Mouse (Mus musculus) G1E-ER4 (cell line): ENCODE measurements around the gene Ell. TPM values are rescaled to one million over a fixed set of nuclear protein-coding genes. Genes with fewer than 3 reads are reported as not detected.

ENCODE experiments used
- GATA1 ChIP-seq: IDR thresholded peaks from one replicate; pipeline ENCODE4 v1.8.0; 2012; ENCODE audit warnings: low read length, inconsistent platforms
- polyA plus RNA-seq: library from polyadenylated mRNA; stranded (reverse); fragments of >175 nt; gene quantifications from 2 replicates; pipeline ENCODE4 v1.2.3, GENCODE M21; 2012

Ell gene
- polyA plus RNA-seq, 1 experiment: 50.0 TPM

DNA sequence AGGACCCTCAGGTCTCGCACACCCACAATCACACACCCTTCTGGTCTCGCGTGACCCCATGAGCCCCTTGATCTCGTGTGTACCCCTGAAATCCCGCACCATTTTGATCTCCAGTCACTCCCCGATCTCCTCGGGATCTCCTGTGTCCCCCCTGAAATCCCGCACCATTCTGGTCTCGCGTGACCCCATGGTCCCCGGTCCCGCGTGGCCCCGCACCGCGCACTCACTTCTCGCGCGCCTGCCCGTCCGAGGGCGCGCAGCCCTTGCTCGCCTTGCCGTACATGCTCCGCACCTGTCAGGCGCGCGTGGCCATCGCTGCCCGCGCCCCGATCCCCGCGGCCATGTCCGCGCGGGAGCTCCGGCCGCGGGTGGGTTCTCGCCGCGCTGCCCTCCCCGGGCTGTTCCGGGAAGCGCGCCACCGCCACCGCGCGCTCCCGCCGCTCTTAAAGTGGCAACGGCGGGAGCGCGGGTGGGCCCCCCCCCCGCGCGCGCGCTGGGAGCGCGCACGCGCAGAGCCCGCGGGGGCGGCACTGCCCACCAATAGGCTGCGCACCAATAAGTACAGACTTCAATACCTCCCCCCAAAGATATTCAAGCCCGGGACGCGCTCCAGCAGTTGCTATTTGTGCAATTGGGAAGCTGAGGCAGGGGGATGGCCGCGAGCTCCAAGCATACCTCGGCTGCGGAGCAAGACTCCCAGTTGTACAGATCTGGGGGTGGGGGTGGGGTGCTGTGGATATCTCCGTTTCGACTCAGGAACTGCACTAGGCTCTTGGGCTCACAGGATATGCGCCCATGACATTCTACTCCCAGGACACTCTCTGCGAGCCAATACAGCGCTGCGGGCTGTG lies 68.9 kb downstream of the Ell start:
- no peak for TF ChIP-seq GATA1

DNA sequence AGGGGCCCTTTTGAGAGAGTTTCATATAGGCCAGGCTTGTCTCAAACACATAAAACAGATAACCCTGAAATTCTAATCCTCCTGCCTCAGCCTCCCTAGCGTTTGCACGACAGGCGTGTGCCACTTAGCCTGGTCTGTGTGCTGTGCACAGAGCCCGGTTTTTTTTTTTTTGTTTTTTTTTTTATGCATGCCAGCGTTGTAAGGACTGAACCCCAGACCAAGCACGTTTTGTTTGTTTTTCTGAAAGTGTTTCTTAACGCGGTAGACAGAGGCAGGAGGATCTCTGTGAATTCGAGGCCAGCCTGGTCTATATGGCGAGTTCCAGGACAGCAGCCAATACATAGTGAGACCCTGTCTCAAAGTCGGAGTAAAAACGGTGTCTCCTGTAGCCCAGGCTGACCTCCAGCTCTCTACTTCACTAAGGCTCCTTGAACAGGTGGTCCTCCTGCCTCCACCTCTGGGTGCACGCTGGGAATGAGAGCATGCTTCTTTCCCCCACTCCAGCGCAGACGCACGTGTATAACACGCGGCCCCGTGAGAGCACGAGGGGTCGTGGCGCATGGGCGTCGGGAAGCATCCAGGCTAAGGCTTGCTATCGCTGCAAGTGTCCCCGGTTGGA lies 69.6 kb downstream of the Ell start, which contains the start of gene Ssbp4:
Ssbp4 (minus strand) TSS at position 124 of the 619 bp plus-strand sequence.
- TF ChIP-seq GATA1: no peak

DNA sequence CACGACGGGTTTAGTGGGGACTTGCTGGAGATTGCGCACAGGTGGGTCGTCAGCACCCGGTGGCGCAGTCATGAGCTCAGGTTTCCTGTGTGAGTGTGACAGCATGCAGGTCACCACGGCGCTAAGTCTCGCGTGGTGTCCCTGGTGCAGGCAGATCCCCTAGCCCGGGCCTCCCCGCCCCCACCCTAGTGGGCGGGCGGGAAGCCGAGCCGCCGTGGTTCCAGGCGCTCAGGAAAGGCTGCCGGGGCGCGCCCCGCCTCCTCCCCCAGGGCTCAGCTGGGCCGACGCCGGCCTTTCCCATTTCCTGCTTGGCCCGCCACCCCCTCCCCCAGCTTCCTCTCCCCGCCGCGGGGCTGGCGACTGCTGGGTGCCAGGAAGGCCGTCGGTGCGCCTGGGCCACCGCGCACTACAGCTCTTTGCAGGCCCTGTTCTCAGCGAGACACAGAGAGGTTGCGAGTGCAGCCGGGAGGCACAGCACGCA lies 70.2 kb downstream of the Ell start:
- no peak for TF ChIP-seq GATA1

DNA sequence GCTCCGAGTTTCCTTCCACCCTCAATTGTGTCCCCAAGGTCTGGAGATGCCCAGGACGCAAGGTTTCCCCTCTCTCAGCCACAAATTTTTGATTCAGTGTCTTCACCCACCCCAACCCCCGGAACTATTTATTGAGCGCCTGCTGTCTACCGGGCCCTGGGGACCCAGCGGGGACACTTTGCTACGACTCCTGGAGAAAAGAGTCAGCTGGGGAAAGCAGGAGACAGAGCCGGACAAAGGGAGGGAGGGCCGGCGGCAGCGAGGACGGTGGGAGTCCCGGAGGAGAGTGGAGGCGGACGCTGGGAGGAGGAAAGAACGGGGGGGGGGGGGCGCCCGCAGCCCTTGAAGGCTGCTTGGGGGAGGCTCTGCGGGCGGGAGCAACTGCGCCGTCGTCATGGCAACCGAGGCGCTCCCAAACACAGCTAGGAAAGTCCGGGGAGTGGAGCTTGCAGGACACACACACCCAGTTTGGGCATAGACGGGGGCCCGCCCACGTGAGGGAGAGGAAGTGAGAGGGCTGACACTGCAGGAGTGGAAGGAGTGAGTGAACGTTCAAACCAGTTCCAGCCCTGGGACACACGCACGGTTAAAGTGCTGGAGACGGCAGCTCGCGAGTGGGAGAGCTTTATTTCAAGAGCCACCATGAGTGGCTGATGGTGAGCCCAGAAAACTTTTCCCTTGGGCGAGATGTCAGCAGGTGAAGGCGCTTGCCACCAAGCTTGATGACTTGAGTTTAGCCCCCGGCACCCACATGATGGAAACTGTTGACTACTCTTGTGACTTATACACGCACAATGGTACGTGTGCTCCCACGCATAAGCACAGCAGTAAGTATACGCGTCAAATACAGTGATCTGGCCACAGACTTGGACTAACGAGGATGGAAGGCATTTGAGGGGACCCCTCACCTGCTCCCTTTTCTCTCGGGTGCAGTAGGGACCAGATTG lies 70.9 kb downstream of the Ell start:
- TF ChIP-seq GATA1: no peak

DNA sequence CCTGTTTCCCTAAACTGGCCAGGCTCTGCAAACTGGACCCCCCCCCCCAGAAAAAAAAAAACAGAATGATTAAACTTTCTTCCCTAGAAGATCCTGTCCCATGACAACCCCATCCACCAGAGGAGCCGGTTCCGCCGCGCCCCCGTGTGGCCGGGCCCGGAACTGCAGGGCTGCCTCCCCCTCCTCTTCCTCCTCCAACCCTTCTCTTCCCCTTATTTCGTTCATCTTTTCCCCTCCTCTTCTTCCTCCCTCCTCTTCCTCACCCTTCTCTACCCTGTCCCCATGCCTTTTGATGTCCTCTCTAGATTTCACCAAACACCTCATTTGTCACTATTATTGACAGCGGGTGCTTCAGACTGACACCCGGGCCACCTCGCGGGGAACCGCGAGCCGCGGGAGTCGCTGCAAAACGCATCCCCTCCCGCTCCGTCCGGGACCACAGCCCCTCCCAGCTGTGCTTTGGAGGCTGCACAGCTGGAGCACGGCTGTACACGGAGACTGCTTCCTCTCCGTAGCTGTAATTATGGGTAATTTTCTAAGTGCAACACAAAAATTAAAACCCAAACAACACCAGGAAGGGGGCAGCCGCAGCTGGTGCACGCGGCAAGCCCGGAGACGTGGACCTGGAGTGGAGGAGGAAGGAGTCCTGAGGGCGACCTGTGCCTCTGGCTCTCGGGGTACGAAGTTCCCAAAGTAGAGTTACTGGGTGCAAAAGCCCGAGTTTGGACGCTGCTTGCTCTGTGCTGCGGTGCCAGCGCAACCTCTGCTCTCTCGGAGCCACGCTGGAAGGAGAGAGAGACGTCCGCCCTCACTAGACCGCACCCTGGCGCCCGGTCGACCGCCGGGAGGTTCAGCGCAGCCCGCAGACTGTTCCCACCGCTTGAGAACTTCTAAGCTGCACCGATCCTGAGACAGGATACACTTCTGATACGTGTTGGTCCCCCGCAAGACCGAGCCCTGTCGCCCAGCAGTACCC lies 71.8 kb downstream of the Ell start:
- no peak for TF ChIP-seq GATA1

DNA sequence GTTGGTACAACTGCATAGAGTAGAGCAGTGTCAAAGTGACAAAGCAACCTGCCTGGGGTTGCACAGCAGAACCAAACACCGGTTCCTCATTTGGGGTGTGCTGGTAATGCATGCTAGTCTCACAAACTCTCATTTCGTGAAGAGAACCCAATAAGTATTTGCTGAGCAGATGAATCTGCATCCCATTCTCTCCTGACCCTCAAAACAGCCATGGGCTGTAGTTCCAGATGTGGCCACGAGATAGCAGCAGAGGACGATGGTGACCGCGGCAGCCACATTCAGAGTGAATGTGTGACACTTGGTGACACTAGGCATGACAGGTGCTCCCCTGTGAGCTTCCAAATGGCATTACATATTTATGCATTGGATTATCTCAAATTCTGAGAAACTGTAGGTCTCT lies 72.6 kb downstream of the Ell start:
- no peak for TF ChIP-seq GATA1

DNA sequence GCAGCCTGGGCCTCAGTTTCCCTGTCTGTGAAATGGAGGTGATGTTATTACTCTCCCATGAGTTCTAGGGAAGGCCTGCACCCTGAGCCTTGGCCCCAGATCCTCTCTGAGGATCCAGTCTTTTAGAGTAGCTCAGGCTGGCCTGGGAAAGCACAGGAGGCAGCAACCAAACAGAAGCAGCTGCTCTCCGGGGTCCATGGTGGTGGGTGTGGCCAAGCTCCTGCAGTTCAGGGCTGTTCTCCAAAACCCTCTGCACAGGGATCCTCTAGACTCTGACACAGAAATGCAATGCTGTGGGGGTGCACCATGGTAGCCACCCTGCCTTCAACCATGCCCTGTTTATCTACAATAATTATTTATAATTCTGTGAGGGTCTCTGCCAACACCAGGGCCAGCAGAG lies 74.5 kb downstream of the Ell start:
- no peak for TF ChIP-seq GATA1

DNA sequence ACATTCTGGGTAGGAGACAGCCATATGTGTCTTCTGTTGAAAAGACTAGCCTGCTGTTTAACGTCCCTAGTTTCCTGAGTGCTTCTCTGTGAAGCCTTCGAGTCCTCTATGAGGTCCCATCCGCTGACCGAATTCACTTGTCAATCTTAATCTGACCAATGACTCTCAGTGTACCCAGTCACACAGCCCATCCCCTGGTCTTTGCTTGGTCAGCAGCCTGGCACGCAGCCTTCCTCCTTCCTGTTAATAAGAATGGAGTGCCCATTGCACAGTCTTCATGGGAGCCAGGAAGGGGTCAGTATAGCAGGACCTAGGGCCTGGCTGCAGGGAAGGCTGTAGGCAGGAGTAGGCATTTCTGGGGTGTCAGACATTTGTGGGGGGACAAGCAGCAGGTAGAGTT lies 75.2 kb downstream of the Ell start:
- TF ChIP-seq GATA1: no peak

DNA sequence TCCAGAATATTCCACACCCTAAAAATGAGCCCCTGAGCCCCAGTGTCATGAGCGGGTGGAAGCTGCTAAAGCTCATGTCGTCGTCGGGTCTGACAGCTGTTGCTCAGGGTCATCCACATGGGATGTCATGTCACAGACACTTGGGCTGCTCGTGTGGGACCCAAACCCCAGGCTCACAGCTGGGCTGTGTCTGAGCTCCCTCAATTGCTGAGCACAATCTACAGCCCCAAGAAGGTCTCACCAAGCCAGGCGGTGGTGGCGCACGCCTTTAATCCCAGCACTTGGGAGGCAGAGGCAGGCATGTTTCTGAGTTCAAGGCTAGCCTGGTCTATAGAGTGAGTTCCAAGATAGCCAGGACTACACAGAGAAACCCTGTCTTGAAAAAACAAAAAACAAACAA lies 76.0 kb downstream of the Ell start:
- TF ChIP-seq GATA1: no peak

DNA sequence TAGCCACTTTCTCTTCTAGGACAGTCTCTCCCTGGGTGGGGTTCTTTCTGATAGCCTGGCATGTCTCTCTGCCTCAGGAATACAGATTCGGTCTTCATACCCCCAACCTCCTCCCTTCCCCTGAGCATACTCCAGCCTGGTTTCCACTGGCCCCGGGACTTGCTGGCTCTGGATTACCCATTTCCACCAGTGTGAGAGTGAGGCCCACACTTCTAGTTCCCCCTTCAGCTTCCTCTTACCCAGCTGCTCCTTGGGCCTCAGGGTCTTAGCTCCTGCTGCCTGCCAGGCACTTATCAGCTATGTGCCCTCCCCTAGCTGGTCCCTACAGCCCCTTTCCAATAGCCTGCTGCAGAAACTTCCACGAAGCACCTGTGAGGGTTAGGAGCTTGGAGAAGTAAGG lies 76.6 kb downstream of the Ell start, which contains the start of gene Lrrc25:
Lrrc25 (plus strand) TSS at position 262 of the 400 bp plus-strand sequence.
- TF ChIP-seq GATA1: no peak

DNA sequence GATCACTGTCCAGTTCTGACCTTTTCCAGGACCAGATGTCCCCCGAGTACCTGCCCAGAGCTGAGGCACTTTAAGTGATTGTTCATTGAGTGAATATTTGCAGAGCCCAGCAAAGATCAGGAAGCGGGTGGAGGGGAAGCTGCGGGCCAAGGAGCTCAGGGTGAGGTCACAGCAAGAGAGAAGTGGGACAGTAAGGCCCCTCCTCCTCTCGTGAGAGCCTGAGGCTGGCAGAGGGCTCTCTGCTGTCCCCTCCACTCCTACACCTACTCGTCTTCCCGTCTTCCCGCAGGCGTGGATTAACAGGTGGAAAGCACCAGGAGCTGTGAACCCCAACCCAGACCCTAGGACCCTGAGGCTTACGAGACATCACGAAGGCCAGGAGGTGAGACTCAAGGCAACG lies 77.4 kb downstream of the Ell start:
- no peak for TF ChIP-seq GATA1

DNA sequence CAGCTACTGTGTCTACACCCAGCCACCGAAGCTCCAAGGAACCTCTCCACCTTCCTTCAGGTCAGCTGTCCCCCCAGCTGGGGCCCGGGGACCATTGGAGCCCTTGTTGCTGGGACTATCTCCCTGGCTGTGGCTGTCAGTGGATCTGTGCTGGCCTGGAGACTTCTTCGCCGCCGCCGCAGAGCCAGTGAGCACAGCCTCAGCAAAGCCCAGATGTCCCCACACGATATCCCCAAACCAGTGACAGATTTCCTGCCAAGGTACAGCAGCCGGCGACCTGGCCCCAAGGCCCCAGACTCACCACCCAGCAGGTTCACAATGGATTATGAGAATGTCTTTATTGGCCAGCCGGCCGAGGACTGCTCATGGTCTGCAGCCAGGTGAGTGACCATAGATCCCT lies 78.7 kb downstream of the Ell start:
- TF ChIP-seq GATA1: no peak

DNA sequence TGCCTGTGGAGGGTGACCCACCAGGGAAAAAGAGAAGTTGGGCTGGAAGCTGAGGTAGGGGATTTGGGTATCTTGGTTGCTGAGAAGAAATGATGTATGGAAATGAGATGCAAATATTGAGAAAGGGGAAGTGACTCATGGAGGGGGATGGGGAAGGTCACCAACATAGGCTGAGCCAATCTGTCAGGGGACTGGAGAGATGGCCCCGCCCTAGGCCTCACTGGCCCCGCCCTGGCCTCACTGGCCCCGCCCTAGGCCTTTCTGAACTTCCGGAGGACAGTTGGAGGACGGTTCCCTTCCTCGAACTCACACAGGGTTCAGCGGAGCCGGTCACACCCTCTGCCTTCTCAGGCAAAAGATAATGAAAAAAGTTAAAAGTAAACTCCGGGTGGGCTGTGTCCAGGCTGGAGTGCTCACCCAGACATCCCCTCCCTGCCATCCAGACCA lies 79.7 kb downstream of the Ell start:
- no peak for TF ChIP-seq GATA1

DNA sequence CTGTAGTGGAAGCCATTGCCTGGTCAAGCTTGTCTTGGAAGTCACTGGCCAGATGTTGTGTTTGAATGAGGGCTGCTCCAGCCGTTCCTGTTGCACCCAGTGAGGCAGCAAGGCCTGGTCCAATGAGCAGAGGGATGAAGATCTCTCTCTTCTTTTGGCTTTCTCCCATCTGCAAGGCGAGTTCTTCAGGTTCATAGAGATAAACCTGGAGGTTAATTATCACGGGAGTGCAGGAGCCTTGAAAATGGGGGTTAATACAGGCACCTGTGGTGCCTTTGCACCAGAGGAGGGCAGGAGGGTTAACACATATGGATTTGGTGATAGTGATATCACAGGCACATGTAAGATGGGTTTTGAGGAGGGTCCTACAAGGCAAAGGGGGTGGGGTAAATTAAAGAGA lies 83.0 kb downstream of the Ell start:
- peak; percentile 1 for TF ChIP-seq GATA1
